Mouse (Mus musculus) effector memory CD4-positive, alpha-beta T cell, adult 7 months (primary cell): ENCODE results near the gene Olfr1446. TPM values are rescaled to one million over a fixed set of nuclear protein-coding genes. Genes with fewer than 3 reads are reported as not detected.

Experiments used
- polyA plus RNA-seq: library from polyadenylated mRNA; unstranded; fragments of 100-300 nt; shearing (Covaris generic); gene quantifications from one replicate; pipeline ENCODE4 v1.2.1, GENCODE M21; 2017

Gene Olfr1446
- polyA plus RNA-seq = 0.37 TPM

GRCm38 (mm10) chr19:12893424-12893823, at the start of gene Olfr1446:
Gene Olfr1446, minus strand, starts transcription at chr19:12893524.

GRCm38 (mm10) chr19:12930540-12930939, 37.2 kb upstream of the Olfr1446 start, which contains the start of gene Olfr1449:
Gene Olfr1449, plus strand, starts transcription at chr19:12930840.

GRCm38 (mm10) chr19:12924319-12924718, 31.0 kb upstream of the Olfr1446 start, which contains the start of gene Olfr1448:
Gene Olfr1448, minus strand, starts transcription at chr19:12924419.

GRCm38 (mm10) chr19:12903643-12904042, 10.3 kb upstream of the Olfr1446 start, which contains the start of gene Olfr1447:
Gene Olfr1447, minus strand, starts transcription at chr19:12903743.

GRCm38 (mm10) chr19:12883555-12883954, 9.8 kb downstream of the Olfr1446 start, which contains the start of gene Olfr1445:
Gene Olfr1445, plus strand, starts transcription at chr19:12883855.

GRCm38 (mm10) chr19:12856983-12857382, 36.3 kb downstream of the Olfr1446 start, which contains the start of gene Olfr1444:
Gene Olfr1444, plus strand, starts transcription at chr19:12857283.

GRCm38 (mm10) chr19:12846382-12846781, 46.9 kb downstream of the Olfr1446 start, which contains the start of gene Gm5244:
Gene Gm5244, plus strand, starts transcription at chr19:12846682.

Other genes starting within 250 kb of the Olfr1446 start
- gene Olfr1442, start 223.1 kb downstream of the Olfr1446 start, polyA plus RNA-seq = 0.16 TPM
- not detected for gene Olfr1443, start 215.4 kb downstream of the Olfr1446 start, polyA plus RNA-seq
- not detected for gene Keg1, start 197.7 kb downstream of the Olfr1446 start, polyA plus RNA-seq
- not detected for gene Cntf, start 127.9 kb downstream of the Olfr1446 start, polyA plus RNA-seq
- gene Zfp91, start 97.4 kb downstream of the Olfr1446 start, polyA plus RNA-seq = 18.8 TPM
- gene Lpxn, start 97.3 kb downstream of the Olfr1446 start, polyA plus RNA-seq = 375 TPM
- gene Gm5244, start 46.8 kb downstream of the Olfr1446 start, polyA plus RNA-seq = not detected
- gene Olfr1444, start 36.2 kb downstream of the Olfr1446 start, polyA plus RNA-seq = not detected
- gene Olfr1445, start 9.7 kb downstream of the Olfr1446 start, polyA plus RNA-seq = not detected
- not detected for gene Olfr1447, start 10.2 kb upstream of the Olfr1446 start, polyA plus RNA-seq
- gene Olfr1448, start 30.9 kb upstream of the Olfr1446 start, polyA plus RNA-seq = 0.10 TPM
- gene Olfr1449, start 37.3 kb upstream of the Olfr1446 start, polyA plus RNA-seq = not detected
- gene Olfr1450, start 56.7 kb upstream of the Olfr1446 start, polyA plus RNA-seq = not detected
- gene Olfr1451, start 101.5 kb upstream of the Olfr1446 start, polyA plus RNA-seq = 0.37 TPM
- not detected for gene Olfr1453, start 134.8 kb upstream of the Olfr1446 start, polyA plus RNA-seq
- gene Olfr1454, start 167.1 kb upstream of the Olfr1446 start, polyA plus RNA-seq = not detected
- gene Olfr1457, start 204.4 kb upstream of the Olfr1446 start, polyA plus RNA-seq = 0.83 TPM
- gene Olfr1458, start 213.3 kb upstream of the Olfr1446 start, polyA plus RNA-seq = not detected